Mouse (Mus musculus): ENCODE results near the gene Zcchc24. TPM values are rescaled to one million over a fixed set of nuclear protein-coding genes. Genes with fewer than 3 reads are reported as not detected.

Zcchc24 gene
- polyA plus RNA-seq, 1 experiment from 2014 or later: 15.7 TPM

DNA sequence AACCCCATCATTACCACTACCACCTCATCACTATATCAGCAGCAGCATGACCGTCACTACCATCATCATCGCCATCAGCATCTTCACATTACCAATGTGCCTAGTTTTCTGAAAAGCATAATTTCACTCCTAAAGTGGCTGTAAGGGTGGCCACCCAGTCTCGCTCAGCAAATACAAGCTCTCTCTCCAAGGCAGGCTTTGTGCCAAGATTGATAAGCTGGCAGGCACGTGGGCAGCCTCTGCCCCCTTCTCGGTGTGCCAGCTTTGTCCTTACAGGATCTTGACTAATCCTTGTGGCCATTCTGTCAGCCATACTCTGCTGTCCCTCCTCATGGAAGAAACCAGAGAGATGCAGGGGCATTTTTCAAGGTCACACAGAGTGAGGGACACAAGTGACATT lies 25.9 kb downstream of the Zcchc24 start:
- no peak overlapping the region for H3K9ac ChIP-seq
- H3K4me2 ChIP-seq: no peak overlapping the region
- WGBS: 81% methylated on average over 5 of the region's 5 CpGs
- no peak overlapping the region for H3K4me3 ChIP-seq
- peaks cover 13% of the 10 kb centered on the region for H3K4me1 ChIP-seq (replicated peaks)
- no peaks in the 10 kb centered on the region for H3K27me3 ChIP-seq
- no peaks in the 10 kb centered on the region for H3K36me3 ChIP-seq
- no peak overlapping the region for H3K27ac ChIP-seq (replicated peaks)
- no peaks in the 10 kb centered on the region for H3K9me3 ChIP-seq
- ATAC-seq (ENCODE audit: low FRiP score, low read depth): no peak

DNA sequence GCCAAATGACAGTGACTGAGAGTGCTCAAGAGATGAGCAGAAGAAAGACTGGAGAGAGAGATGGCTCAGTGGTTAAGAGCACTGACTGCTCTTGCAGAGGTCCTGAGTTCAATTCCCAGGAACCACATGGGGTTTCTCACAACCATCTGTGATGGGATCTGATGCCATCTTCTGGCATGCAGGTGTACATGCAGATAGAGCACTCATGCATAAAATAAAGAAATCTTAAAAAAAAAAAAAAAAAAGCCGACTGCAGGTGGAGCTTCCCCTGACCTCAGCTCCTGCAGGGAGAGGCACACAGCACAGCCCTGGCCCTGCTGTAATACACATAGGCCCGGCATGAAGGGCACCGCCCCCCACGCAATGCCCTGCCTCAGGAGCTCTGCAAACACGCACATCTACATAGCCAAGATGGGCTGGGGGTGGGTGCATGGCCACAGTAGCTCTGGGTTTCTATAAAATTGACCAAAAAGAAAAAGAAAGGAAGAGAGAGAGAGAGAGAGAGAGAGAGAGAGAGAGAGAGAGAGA lies 26.9 kb downstream of the Zcchc24 start:
- Histone ChIP-seq H3K27me3 (no peaks in the 10 kb centered on the region), H3K4me3 (no peak overlapping the region), H3K36me3 (no peaks in the 10 kb centered on the region), H3K9me3 (no peaks in the 10 kb centered on the region), H3K27ac (replicated peaks) (no peak overlapping the region), H3K4me1 (replicated peaks) (peaks cover 19% of the 10 kb centered on the region), H3K4me2 (no peak overlapping the region), H3K9ac (no peak overlapping the region)
- ATAC-seq (ENCODE audit: low FRiP score, low read depth): no peak
- 67% methylated on average over 5 of the region's 5 CpGs for WGBS

DNA sequence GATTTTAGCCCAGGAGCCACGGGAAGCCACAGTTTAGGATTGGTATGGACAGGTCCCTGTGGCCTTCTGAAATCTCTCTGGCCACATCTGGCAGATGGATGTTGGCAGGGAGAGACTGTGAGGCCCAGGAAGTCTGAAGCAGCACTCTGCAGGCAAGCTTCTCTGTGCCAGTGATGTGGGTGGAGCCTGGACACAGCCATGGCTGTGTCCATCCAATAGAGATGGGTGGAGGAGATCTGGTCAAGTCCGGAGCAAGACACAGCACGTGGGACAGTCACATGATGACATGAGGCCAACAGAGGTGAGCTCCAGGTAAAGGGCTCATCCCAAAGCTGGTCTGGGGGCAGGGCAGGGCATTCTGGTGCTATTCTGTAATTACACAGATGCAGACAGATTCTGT lies 27.6 kb downstream of the Zcchc24 start:
- Histone ChIP-seq H3K4me3 (no peak overlapping the region), H3K36me3 (no peaks in the 10 kb centered on the region), H3K9ac (no peak overlapping the region), H3K4me1 (replicated peaks) (peaks cover 26% of the 10 kb centered on the region), H3K9me3 (no peaks in the 10 kb centered on the region), H3K27ac (replicated peaks) (no peak overlapping the region), H3K27me3 (no peaks in the 10 kb centered on the region), H3K4me2 (no peak overlapping the region)
- 70% methylated on average over 3 of the region's 3 CpGs for WGBS
- ATAC-seq (ENCODE audit: low FRiP score, low read depth): no peak

DNA sequence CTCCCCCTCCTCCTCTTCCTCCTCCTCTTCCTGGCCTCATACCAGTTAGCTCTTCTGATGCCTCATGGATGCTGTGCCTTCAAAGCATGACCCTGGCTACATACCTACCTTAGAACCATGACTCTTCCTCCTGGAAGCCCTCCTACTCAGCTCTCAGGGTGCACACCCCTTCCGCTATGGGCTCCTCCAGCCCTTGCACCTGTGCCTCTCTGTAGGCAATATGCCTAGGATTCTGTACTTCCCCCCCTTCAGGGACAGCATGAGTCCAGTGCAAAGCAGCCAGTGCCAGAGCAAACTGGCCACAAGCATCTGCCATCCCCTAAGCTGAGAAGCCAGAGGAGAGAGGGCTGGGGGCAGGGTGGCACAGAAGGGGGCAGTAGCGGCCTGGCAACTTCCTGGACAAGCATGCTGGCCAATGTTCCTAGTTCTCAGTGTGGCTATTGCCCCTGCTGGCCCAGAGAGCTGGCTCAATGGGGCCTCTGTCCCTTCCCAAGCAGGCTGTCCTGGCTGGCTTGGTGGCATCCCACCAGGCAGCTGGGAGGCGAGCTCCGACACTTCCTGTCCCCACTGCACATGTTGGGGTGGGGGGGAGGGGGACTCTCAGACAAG lies 28.8 kb downstream of the Zcchc24 start:
- Histone ChIP-seq H3K4me2 (no peak overlapping the region), H3K27ac (replicated peaks) (0 out of 2 replicates have a peak overlapping the region, but pooled peaks have one; percentile 54), H3K4me3 (no peak overlapping the region), H3K9me3 (no peaks in the 10 kb centered on the region), H3K4me1 (replicated peaks) (peaks cover 32% of the 10 kb centered on the region), H3K27me3 (no peaks in the 10 kb centered on the region), H3K9ac (no peak overlapping the region), H3K36me3 (no peaks in the 10 kb centered on the region)
- ATAC-seq (ENCODE audit: low FRiP score, low read depth): peak; percentile 75
- 57% methylated on average over 4 of the region's 4 CpGs for WGBS

DNA sequence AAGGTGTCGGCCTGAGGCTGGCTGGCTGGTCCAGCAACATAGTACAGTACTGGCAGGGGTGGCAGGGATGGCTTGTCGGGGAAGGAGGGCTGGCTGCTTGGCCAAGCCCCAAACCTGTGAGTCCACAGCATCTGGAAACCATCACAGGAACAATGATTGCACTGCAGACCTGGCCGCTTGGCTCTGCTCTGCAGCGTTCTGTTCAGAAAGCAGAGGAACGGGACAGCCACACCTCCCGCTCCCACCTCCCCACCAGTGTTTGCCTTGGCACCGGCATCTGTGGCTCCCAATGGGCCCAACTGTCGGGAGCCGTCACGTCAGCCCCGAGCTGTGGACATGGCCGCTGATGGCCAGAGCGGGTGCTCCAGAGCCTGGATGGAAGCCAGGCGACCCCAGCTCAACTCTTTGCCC lies 30.2 kb downstream of the Zcchc24 start:
- Histone ChIP-seq H3K27ac (replicated peaks) (0 out of 2 replicates have a peak overlapping the region, but pooled peaks have one; percentile 16), H3K9ac (no peak overlapping the region), H3K4me3 (no peak overlapping the region), H3K9me3 (no peaks in the 10 kb centered on the region), H3K36me3 (no peaks in the 10 kb centered on the region), H3K4me1 (replicated peaks) (peaks cover 41% of the 10 kb centered on the region), H3K4me2 (no peak overlapping the region), H3K27me3 (no peaks in the 10 kb centered on the region)
- WGBS: 47% methylated on average over 14 of the region's 14 CpGs
- 0 out of 2 replicates have a peak, but pooled peaks have one; percentile 7 for ATAC-seq (ENCODE audit: low FRiP score, low read depth)

DNA sequence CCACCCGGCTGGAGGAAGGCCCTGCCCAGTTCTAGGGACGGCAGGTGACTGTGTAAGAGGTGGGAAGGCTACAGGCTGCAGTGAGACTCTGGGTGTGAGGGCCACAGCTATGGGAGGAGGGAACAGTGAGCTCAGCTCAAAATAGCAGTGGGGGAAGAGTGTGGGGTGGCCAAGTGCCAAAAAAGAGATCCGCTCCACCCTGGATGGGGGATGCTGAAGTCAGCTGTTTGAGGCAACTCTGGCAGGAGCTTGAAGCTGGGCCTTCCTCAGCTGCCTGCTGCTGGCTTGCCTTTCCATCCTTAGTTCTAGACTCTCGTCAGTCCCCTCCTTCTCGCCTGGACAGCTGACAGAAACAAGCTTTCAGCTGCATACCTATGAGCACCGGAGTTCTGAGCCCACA lies 32.2 kb downstream of the Zcchc24 start:
- H3K9ac ChIP-seq: no peak overlapping the region
- no peaks in the 10 kb centered on the region for H3K36me3 ChIP-seq
- no peaks in the 10 kb centered on the region for H3K9me3 ChIP-seq
- WGBS: 50% methylated on average over 6 of the region's 6 CpGs
- H3K27me3 ChIP-seq: no peaks in the 10 kb centered on the region
- ATAC-seq (ENCODE audit: low FRiP score, low read depth): peak; percentile 25; the same call in 1 of the 2 replicates
- H3K27ac ChIP-seq (replicated peaks): peak overlapping the region; percentile 40; the same call in 1 of the 2 replicates
- H3K4me3 ChIP-seq: no peak overlapping the region
- peaks cover 41% of the 10 kb centered on the region for H3K4me1 ChIP-seq (replicated peaks)
- no peak overlapping the region for H3K4me2 ChIP-seq

DNA sequence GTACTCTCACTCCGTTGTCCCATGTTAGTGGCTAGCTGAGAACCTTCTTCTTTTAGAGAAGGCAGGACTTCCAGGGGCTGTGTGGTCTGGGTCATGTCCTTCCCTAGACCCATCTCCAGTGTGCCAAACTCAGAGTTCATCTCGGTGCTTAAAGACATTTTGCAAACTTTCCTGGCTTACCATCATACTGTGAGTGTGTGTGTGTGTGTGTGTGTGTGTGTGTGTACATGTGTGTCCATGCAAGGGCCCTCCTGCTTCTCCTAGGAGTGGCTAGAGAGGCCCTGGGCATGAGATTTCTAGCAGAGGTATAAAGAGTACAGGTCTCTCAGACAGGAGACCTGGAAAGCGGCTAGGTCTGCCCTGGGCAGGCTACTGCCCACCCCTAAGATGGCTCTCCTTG lies 32.7 kb downstream of the Zcchc24 start:
- WGBS: 82% methylated on average over 3 of the region's 3 CpGs
- H3K4me3 ChIP-seq: no peak overlapping the region
- H3K9me3 ChIP-seq: no peaks in the 10 kb centered on the region
- H3K36me3 ChIP-seq: no peaks in the 10 kb centered on the region
- H3K4me1 ChIP-seq (replicated peaks): peaks cover 41% of the 10 kb centered on the region
- H3K27ac ChIP-seq (replicated peaks): 0 out of 2 replicates have a peak overlapping the region, but pooled peaks have one; percentile 40
- H3K4me2 ChIP-seq: no peak overlapping the region
- no peak overlapping the region for H3K9ac ChIP-seq
- no peaks in the 10 kb centered on the region for H3K27me3 ChIP-seq
- ATAC-seq (ENCODE audit: low FRiP score, low read depth): no peak

DNA sequence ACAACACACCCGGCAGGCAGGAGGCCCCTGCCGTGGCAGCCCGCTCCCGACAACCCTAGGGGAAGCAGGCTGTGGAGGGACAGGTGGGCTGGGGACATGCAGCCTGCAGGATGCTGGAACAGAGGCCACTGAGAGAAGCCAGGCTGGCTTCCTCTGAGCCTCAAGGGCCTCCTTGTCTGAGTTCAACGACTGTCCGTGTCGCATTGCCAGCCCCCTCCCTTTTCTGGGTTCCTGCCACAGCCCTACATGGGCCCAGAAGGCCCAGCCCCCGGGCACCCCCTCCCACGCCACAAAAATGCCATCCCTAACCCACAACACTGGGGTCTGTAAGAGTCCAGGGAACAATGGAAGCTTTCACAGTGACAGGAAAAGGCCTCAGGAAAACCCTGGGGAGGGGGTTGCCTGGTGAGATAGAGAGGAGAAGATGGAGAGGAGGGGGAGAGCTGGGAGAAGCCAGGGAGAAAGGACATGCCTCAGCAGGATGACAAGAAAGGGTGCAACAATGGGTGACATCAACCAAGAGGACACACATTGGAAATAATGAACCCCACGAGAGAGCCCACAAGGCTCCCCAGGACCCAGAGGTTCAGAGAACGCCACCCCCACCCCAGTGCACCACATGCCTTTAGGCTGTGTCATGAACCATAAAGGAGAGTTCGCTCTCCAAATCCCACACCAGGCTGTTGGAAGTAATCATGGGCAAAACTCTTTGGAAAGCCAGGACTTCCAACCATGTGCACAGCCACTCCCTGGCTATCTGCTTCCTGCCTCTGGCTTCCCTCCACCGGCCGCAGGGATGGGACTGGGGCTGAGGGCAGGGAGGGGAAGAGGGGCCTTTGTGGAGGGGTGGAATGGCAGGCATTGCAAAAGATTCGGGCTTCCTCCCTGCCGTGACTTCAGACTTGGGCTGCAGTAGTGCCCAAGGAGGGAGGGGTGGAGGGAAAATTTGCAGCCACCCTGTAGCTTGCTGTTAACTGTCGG lies 33.8 kb downstream of the Zcchc24 start:
- Histone ChIP-seq H3K27ac (replicated peaks) (peak overlapping the region; percentile 40), H3K4me1 (replicated peaks) (peaks cover 39% of the 10 kb centered on the region), H3K9ac (no peak overlapping the region), H3K4me2 (no peak overlapping the region), H3K9me3 (no peaks in the 10 kb centered on the region), H3K36me3 (no peaks in the 10 kb centered on the region), H3K27me3 (no peaks in the 10 kb centered on the region), H3K4me3 (no peak overlapping the region)
- ATAC-seq (ENCODE audit: low FRiP score, low read depth): peak; percentile 88
- 27% methylated on average over 17 of the region's 17 CpGs for WGBS

DNA sequence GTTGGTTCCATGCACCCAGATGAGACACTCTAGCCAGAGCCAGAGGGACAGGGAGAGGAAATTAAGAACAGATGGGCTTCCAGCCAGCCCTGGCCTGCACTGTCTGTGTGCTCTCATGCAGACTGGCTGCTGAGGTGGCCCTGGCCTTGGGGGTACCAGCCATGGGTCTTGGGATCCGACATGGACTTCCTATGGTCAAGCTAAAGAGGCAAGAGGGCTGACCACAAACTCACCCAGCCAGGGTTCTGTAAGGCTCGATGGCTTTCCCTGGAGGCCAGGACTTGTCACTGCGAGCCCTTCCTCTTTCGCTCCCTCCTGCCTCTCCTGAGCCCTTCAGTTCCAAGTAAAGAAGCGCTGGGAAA lies 41.7 kb downstream of the Zcchc24 start:
- Histone ChIP-seq H3K4me1 (replicated peaks) (peaks cover 25% of the 10 kb centered on the region), H3K9me3 (no peaks in the 10 kb centered on the region), H3K27ac (replicated peaks) (no peak overlapping the region), H3K4me2 (no peak overlapping the region), H3K4me3 (no peak overlapping the region), H3K27me3 (no peaks in the 10 kb centered on the region), H3K36me3 (no peaks in the 10 kb centered on the region), H3K9ac (no peak overlapping the region)
- ATAC-seq (ENCODE audit: low FRiP score, low read depth): no peak
- WGBS: 80% methylated on average over 5 of the region's 5 CpGs

DNA sequence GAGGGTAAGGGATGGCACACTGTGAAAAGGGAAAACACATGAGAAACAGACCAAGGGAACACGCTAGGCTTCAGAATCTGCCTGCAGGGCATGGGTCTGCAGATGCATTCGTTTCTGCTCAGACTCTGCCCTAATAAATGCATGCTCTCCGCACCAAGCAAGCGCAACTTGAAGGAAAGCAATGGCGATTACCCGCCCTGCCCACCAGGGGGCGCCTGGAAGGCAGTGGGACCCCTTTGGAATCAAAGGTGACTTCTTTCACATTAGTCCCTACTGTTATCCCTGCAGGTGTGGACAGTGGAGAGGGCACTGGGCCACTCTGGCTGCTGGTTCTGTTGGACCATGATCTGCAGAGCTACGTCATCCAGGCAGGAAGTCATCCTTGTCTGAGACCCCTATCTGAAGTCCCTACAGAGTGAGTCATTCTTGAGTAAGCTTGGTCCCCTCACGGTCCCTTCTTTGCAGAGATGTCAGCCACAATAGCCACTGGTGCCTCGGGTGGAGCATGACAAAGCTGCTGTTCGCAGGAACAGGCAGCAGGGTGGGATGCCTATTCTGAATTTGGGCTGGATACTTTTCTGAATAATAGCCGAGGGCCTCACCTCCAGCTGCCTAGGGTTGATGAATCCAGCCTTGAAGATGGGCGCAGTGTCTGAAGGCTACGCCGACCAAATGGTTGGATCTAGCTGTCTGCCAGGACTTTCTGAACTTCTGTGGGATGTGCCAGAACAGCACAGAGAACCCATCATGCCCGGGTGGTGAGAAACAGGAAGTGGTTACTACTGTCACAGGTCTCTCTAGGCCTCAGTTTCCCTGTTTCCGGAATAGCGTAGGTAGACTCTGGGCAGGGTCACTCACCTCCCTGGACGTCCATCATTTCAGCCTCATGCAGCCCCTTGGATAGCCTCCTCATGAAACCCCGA lies 42.4 kb downstream of the Zcchc24 start:
- 59% methylated on average over 20 of the region's 20 CpGs for WGBS
- no peaks in the 10 kb centered on the region for H3K36me3 ChIP-seq
- no peak for ATAC-seq (ENCODE audit: low FRiP score, low read depth)
- H3K4me3 ChIP-seq: no peak overlapping the region
- no peaks in the 10 kb centered on the region for H3K9me3 ChIP-seq
- no peak overlapping the region for H3K27ac ChIP-seq (replicated peaks)
- peaks cover 25% of the 10 kb centered on the region for H3K4me1 ChIP-seq (replicated peaks)
- H3K9ac ChIP-seq: no peak overlapping the region
- H3K4me2 ChIP-seq: no peak overlapping the region
- H3K27me3 ChIP-seq: no peaks in the 10 kb centered on the region

DNA sequence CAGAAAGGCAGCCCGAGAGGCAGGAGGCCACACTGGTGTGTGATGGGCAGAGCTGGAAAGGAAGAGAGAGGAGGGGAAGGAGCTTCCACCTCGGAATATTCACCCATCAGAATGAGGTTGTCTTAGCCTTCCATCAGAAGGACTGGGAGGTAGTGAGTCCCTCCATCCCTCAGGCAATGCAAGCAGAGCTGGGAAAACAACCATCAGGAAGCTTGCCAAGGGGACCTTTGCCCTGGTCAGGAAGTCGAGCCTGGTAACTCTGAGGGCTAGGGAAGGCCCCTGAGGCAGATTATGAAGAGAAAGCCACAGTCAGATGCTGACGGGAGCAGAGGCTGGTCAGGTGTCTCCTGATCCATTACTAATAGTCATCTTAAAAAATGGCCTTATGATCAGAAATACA lies 43.1 kb downstream of the Zcchc24 start:
- no peak overlapping the region for H3K9ac ChIP-seq
- H3K27ac ChIP-seq (replicated peaks): peak overlapping the region; percentile 42; the same call in 1 of the 2 replicates
- H3K4me3 ChIP-seq: no peak overlapping the region
- no peaks in the 10 kb centered on the region for H3K9me3 ChIP-seq
- H3K36me3 ChIP-seq: no peaks in the 10 kb centered on the region
- H3K27me3 ChIP-seq: no peaks in the 10 kb centered on the region
- 30% methylated on average over 4 of the region's 4 CpGs for WGBS
- no peak overlapping the region for H3K4me2 ChIP-seq
- ATAC-seq (ENCODE audit: low FRiP score, low read depth): 0 out of 2 replicates have a peak, but pooled peaks have one; percentile 42
- peaks cover 25% of the 10 kb centered on the region for H3K4me1 ChIP-seq (replicated peaks)
